ENCODE assay signal across 7 mouse cellular contexts in the genomic region with DNA sequence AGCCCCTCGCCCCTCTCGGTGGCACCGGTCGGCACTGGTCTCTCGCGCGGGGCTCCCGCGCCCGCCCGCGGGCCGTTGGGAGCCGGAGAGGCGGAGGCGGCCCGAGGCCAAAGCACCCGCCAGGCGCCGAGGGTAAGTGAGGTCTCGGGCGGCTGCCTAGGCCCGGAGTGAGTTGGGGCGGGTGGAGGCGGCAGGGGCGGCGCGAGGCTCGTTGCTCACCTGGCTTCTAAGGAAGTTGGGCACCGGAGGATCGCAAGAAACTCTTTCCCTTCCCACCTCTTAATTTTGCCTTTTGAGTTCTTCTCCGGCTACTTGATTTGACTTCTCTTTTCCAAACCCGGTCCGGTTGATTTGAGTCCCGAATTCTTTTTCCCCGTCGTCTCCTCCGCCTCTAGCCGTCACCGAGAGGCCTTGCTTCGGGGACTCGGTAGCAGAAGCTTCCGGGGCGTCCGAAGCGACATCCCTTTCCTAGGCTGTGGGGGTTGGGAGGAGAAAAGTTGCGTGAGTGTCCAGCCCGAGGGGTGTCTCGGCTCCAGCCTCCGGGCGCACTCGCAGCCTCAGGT. TPM values are rescaled to one million over a fixed set of nuclear protein-coding genes. Genes with fewer than 3 reads are reported as not detected.
DNase-seq lines count a peak whose midpoint lies in the region; ATAC-seq and TF ChIP-seq lines count a peak whose summit lies in the region.

No protein-coding gene starts in this region.

- H3K27me3 ChIP-seq in forebrain, embryonic 12.5 days: no peaks in the 10 kb centered on the region

- H3K4me1 ChIP-seq in forebrain, embryonic 12.5 days: peaks cover 15% of the 10 kb centered on the region

- peak overlapping the region; percentile 85 for H3K4me2 ChIP-seq in forebrain, embryonic 12.5 days

- peak; percentile 51 for DNase-seq in MN1 (ENCODE audit: low spot score)
- DNase-seq in c-Kit-positive CD71-negative TER-119-negative erythroid progenitor cells, embryonic 14.5 days (ENCODE audit: low read depth): peak; percentile 18
- DNase-seq in heart, postnatal 4 days: peak; percentile 58
- DNase-seq in left cerebral cortex, adult 2 months (ENCODE audit: extremely low spot score in 1 of 2, low spot score in 2 of 2): peak; percentile 31
- DNase-seq in skeletal muscle tissue, adult 2 months (ENCODE audit: low read depth, low spot score): peak; percentile 14

- peak overlapping the region; percentile 94 for H3K27ac ChIP-seq in forebrain, embryonic 12.5 days
- peak overlapping the region; percentile 84 for H3K27ac ChIP-seq in left cerebral cortex, adult 2 months

- no peaks in the 10 kb centered on the region for H3K9me3 ChIP-seq in forebrain, embryonic 12.5 days

- H3K4me3 ChIP-seq in forebrain, embryonic 12.5 days (replicated peaks): peak overlapping the region; percentile 98
- H3K4me3 ChIP-seq in left cerebral cortex, adult 2 months: peak overlapping the region; percentile 98

- H3K36me3 ChIP-seq in forebrain, embryonic 12.5 days (replicated peaks): 0 out of 2 replicates have a peak, but pooled peaks cover 6% of the 10 kb centered on the region

- H3K9ac ChIP-seq in forebrain, embryonic 12.5 days: peak overlapping the region; percentile 93

- no peak for ATAC-seq in forebrain, embryonic 12.5 days (ENCODE audit: low FRiP score)
- ATAC-seq in megakaryocyte, adult 5-6 weeks (ENCODE audit: poor library complexity, severe bottlenecking): peak; percentile 49

- under 1% methylated on average over 52 of the region's 52 CpGs for WGBS in forebrain, embryonic 12.5 days

- TF ChIP-seq CTCF in left cerebral cortex, adult 2 months (IDR thresholded peaks at IDR 0.05): no peak

- intact Hi-C loops in left cerebral cortex, adult 2 months (cut with DNase I): loop anchor here (5.0 kb wide), 1 partner anchor 172 kb away; the partner anchor contains the start of gene Bmpr1a

RNA-seq across cellular contexts. Expression of gene Wapl, which starts 0.6 kb away (rescaled TPM):
- polyA plus RNA-seq in forebrain, embryonic 12.5 days (2016; fragmentation: Nextera tagmentation; extraction: Ambion mirVana): 37.6 and 38.3 TPM in 2 replicates
- 10 to 100 TPM; 46.0 to 46.5 TPM for total RNA-seq in heart, postnatal 4 days (2021)
- 10 to 100 TPM; 46.2 to 46.4 TPM for total RNA-seq in left cerebral cortex, adult 2 months (2021)
- total RNA-seq in megakaryocyte, adult 5-6 weeks (2015): 71.0 and 71.7 TPM in 2 replicates
- 94.2 and 101 TPM in 2 replicates for total RNA-seq in megakaryocyte, adult 5-6 weeks (2017)
